Mouse (Mus musculus) CD8-positive naive resting alpha-beta T cell, adult 2 months (primary cell): ENCODE data around the gene Hsd3b2.
"Not testable (repeated sequence)": the region's sequence is repeated elsewhere in the genome, so short reads cannot be mapped to it uniquely, and the experiment has no call there.

Experiments used
- DNase-seq, 2 experiments: peaks; one replicate each; pipeline ENCODE4 v3.0.0; 2022; ENCODE audit warnings: low read depth in 2 of 2, low spot score in 2 of 2

Gene Hsd3b2

DNA sequence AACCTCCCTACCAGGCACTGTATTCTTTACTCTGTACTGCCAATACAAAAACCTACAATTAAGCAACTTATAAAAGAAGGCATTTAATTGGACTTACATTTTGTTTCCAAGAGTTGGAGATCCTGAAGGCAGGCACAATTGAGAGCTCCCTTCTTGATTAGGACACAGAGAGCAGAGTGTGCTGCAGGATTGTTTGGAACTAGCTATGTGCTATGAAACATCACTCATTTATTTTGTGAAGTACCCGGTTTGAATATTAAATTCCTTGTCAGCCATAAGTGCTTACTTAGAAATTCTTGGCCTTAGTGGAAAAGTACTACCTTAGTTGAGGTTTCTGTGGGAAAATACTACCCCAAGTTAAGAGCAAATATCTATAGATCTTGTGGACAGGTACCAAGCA, at the start of gene Hsd3b2:
Hsd3b2 (minus strand) TSS at position 168 of the 400 bp plus-strand sequence.
- no peak for DNase-seq

DNA sequence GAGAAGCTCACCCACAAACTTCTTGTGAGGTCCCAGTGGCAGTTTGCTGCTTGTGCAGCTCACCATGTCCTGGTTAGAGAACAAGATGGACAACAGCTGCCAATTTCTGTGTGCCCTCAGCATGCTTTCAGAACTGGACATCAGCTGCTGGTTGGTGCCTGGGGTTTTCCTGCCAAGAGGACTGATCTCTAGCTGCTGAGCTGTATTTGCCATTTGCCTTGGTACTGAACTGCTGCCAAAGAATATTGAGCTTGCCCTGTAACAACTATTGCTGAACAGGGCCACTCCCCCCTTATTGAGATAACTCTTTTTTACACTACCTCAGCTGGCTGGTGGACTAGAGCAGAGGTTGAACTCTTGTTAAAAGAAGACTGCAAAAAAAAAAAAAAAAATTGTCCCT, 39.8 kb upstream of the Hsd3b2 start:
- no peak for DNase-seq

DNA sequence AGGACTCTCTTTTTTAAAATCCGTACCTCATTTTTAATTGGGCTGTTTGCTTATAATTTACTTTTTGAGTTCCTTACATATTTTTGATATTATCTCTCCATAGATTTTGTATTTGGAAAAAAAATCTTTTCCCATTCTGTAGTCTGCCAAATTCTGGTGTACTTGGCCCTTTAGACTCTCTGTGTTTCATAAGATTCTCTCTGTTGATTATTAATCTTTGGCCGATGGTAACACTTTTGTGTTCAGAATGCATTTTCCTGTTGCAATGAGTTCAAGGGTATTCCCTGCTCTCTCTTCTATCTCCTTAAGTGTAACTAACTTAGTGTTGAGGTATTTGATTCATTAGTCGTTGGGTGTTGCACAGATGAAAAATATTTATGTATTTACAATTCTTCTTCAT, 32.5 kb upstream of the Hsd3b2 start:
- DNase-seq = no peak

DNA sequence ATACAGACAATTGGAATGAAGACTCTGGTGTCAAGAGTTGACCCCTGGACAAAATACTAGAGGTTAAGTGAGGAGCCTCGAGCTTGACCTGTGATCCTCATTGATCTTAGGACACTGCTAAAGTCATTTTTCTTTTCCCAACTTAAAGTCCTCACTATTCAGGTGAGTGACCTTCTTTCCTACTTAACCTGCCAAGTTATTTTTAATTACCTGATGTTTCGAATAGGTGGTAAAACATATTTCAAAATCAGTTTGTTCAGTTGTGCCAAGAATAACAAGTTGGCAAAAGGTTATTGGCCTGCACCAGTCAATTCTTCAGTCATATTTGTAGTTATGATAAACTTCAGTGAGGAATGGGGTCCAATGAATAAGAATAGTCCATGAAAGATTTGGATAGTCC, 27.8 kb upstream of the Hsd3b2 start:
- DNase-seq = no peak

DNA sequence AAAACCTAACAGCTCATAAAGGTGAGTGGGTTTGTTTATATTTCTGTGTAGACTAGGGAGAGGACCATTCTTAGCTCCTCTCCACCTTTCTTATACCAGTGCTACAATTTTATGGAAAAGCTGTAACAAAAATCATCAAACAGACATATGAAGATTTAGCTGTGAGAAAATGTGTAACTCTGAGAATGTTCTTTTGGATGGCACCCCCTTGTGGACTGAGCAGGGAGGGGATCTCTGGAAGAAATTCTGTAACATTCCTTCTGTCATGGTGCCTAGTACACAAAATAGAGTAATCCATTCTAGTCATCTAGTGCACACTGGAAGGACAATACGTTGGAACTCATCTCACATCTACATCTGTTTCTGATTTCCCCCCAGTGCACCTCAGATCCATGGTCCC, 16.7 kb upstream of the Hsd3b2 start:
- not testable (repeated sequence) for DNase-seq

DNA sequence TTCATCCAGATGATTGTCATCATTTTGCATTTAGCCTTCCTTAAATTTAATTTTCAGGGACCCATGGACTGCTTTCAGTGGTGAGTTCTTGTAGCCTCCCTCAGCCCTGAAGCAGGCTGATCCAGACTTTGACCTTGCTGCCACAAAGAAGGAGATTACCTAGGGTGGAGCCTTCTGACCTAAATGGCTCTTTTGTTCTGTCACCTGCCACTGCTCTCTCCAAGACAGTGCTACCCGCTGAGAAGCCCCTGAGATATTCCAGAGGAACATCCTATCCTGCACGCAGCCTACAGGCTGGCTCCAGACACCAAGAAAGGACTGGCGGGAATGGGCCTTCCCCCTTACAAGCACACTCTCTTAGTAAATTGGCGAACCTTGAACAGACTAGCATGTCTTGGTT, 10.0 kb upstream of the Hsd3b2 start:
- no peak for DNase-seq

DNA sequence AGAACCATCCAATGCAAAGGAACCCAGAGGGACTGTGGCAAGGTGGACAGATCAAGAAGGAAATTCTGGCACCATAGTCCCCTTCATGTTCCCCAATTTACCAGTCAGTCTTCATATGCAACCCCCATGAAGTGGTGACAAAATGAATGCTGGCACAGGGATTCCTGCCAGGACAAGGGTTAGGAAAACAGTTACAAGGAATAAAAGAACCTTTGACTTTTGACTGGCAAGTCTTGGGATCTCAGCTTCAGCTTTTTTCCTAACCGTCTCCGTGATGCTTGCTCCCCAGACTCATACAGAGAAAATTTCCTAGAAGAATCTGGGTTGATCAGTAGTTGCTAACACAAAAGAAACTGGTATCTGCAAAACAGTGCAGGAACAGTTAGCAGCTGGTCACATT, 9.4 kb upstream of the Hsd3b2 start:
- DNase-seq = no peak

DNA sequence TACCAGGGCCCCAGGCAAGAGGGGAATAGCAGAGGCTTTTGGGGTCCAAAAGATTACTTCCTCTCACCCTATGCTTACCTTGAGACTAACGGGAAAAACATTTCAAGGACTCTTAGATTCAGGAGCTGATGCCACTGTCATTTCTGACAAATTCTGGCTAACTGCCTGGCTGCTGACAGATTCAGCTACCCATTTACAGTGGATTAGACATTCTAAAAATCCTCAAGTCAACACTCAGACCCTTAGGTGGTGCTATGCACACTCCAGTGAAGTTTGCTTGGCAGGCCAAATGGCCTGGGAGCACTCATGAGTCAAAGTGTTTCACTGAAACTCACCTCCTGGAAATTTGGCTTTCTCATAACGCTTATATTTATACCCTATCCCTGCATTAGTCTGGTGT, 1.9 kb upstream of the Hsd3b2 start:
- DNase-seq = no peak

DNA sequence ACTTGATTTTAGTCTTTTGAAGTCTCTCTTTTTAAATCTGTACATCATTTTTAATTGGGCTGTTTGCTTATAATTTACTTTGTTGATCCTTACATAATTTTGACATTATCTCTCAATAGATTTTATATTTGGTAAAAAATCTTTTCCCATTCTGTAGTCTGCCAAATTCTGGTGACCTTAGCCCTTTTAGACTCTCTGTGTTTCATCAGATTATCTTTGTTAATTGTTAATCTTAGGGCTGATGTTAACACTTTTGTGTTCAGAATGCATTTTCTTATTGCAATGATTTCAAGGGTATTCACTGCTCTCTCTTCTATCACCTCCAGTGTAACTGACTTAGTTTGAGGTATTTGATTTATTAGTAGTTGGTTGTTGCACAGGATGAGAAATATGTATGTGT, 3.6 kb downstream of the Hsd3b2 start:
- no peak for DNase-seq

DNA sequence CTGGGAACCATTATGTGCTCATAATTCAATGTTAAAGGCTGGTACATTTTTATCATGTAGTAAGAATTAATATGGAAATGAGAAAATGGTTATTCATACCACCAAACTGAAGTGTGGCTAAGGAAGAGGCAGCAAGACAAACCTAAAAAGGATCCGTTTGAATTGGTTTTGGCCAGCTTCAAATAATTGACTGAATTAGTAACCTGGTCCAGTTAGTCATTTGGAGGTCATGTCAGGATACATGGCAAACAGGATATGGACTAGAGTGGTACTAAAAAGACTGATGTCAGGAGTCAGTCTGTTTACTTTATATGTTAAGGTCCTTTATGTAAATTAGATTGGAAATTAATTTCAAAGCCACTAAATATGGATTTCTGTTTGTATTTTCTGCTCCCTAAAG, 41.9 kb downstream of the Hsd3b2 start:
- DNase-seq = no peak

DNA sequence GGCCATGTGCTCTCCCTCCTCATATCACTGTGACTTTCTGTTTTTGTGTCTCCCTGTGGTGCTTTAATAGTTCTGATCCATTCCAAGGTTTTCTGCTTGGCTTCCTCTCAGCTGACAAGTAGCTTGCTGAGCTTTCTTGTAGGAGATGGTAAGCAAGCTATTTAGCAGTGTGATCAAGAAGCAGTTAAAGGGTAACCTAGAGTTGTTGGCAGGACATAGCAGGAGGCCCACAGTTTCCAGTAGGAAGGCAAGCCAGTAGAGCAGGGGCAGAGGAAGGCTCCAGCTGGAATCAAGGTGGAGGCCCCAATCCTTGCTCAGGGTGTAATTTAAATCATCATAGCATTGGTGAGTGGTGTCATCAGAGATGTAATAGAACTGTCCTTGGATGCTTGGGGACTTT, 43.6 kb downstream of the Hsd3b2 start:
- DNase-seq = no peak
